Mouse (Mus musculus) splenic B cell, adult 2 months (primary cell): ENCODE results near the gene Dtymk.

Source experiments
- DNase-seq: peaks from one replicate; pipeline ENCODE4 v3.0.0-alpha.2; 2011; ENCODE audit warnings: low read depth, low spot score
- H3K27me3 ChIP-seq: 2 replicates; pipeline ENCODE4 v1.6.1; 2012; ENCODE audit warnings: mild to moderate bottlenecking, low read length, moderate library complexity, mixed read lengths; ENCODE audit not compliant: control insufficient read depth, poor library complexity, insufficient read depth, severe bottlenecking
- H3K36me3 ChIP-seq: 2 replicates; pipeline ENCODE4 v1.6.1; 2012; ENCODE audit warnings: mild to moderate bottlenecking, low read length, moderate library complexity, mixed read lengths; ENCODE audit not compliant: control insufficient read depth, poor library complexity, insufficient read depth, severe bottlenecking

Gene Dtymk

DNA sequence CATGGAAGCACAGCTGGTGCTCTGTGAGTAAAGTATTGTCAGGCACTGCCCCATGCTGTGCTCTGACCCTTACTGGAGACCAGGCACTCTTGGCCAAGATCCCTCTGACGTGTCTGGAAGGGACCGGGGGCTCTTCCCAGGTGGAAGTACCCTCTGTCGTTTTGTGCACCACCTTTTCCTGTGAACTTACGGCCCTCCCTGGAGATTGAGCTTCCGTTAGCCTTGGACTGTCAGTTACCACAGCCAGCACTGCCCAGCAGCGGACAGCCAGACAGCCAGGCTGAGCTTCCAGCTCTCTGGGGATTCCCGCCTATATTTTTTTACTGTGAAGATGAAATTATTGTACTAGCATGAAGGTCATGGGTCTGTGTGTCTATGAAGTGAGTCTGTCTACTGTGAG is 17.0 kb upstream of the Dtymk start:
- DNase-seq = no peak
- Histone ChIP-seq H3K27me3 (no peaks in the 10 kb centered on the region), H3K36me3 (peaks cover 10% of the 10 kb centered on the region; the same call in 1 of the 2 replicates)

DNA sequence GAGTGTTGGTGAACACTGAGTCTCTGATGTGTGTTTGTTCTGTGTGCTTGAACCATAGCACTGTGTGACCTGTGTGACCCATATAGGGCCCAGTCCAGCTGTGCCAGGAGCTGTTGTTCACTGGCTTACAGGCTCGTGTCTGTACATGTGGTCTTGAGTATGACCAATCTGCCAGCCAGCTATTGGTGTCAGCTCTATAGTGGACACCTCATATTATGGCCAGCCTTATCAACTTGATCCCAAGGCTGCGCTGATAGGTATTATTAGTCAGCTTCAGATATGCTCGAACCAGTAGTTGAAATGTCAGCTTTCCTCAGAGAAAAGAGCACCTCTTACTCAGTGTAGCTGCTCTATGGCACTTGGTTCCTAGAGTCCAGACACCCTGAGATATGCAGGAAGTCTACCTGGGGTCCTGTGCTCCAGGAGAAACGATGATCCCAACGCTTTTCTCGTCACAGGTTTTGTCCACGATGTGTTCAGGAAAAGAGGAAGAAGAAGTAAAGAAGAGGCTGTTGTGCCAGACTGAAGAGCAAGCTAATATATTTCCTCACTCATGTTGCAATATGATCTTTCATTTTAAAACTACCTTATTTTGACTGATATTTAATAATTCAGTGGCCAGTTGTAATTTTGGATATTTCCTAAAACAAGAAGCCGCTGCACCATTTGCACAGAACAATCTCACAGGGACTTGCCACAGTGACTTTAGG is 16.2 kb upstream of the Dtymk start:
- no peaks in the 10 kb centered on the region for H3K27me3 ChIP-seq
- no peak for DNase-seq
- H3K36me3 ChIP-seq = peaks cover 12% of the 10 kb centered on the region

DNA sequence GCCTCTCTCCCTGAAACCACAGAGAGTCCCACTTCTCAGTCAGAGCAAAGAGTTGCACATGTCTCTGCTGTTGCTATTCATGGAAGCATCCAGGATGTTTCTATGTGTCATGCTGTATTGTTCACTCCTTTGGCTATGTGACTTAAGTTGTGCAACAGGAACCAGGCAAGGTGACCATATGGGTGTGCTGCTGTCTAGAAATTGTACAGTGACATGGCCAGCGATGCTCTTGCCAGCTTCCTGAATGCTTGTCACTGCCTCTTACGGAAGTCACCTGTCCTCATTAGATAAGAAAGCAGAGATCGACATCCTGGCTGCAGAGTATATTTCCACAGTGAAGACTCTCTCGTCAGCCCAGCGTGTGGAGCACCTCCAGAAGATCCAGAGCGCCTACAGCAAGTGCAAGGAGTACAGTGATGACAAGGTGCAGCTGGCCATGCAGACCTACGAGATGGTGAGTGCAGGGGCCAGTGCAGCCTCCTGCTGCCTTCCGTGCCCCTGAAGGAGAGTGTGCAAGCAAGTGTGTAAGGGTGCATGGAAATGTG is 9.8 kb upstream of the Dtymk start:
- DNase-seq = no peak
- Histone ChIP-seq H3K36me3 (peaks cover 19% of the 10 kb centered on the region), H3K27me3 (no peaks in the 10 kb centered on the region)

DNA sequence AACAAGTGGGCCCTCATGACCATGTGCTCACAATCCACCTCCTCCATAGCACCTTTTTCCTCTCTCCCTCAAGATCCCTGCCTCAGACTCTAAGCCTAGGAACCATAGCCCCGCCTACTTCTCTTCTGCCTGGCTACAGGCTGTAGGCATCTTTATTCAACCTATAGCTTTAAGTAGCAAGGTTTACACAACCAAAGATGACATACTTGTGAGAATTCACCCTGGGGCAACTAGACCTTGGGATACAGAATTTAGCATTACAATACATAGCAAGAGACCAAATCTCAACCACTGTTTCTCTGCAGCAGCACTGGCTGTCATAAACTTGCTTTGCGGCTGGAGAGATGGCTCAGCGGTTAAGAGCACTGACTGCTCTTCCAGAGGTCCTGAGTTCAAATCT is 8.3 kb upstream of the Dtymk start:
- peaks cover 18% of the 10 kb centered on the region for H3K36me3 ChIP-seq
- no peak for DNase-seq
- H3K27me3 ChIP-seq = no peaks in the 10 kb centered on the region

DNA sequence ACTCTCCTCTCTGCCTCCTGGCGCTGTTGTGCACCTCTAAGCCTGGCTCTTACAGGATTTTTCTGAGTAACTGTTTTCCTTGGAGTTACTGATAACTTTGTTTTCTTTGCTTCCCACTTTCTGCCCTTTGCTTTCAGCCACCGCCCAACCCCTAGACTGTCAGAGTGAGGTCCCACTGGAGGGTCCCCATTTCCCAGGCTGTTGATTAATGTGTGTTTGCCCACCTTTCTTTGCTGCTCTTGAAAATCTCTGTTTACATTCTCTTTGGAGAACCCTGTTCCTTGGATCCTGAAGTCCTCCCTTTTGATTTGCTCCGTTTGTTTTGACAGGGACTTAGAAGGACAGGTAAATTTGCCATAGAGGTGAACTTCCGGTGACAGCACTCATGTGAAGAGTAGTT is 7.1 kb upstream of the Dtymk start:
- Histone ChIP-seq H3K27me3 (no peaks in the 10 kb centered on the region), H3K36me3 (peaks cover 15% of the 10 kb centered on the region)
- no peak for DNase-seq

DNA sequence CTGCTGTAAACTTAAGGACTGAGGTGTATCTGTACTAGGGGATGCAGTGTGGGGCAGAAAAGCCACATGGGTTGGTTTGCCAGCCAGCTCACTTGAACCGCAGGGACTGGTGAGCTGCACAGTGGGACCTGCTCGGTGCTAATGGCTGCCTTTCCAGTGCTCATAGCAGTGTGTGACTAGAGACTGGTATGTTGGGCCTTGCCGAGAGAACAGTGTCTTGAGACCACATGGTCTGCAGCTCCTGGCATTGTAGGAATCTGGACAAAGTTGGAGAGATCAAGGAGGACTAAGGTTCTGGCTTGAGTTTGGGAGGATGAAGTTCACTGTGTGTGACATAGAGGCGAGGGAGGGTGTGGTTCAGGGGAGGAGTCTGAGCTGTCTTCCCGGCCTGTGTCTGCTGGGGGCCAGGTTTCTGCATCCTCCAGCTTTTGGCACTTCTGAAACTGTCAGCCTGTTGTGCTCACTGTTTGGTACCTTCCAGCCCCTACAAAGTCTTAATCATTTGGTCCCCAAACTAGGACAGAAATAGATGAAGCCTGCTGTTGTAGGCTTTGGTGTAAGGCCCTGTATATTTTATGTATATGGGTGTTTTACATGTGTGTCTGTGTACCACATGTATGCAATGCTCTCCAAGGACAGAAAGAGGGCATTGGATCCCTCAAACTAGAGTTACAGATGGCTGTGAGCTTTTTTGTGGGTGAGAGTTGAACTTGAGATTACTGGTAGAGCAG is 3.7 kb upstream of the Dtymk start:
- Histone ChIP-seq H3K36me3 (peaks cover 11% of the 10 kb centered on the region), H3K27me3 (no peaks in the 10 kb centered on the region)
- DNase-seq = peak; percentile 6

DNA sequence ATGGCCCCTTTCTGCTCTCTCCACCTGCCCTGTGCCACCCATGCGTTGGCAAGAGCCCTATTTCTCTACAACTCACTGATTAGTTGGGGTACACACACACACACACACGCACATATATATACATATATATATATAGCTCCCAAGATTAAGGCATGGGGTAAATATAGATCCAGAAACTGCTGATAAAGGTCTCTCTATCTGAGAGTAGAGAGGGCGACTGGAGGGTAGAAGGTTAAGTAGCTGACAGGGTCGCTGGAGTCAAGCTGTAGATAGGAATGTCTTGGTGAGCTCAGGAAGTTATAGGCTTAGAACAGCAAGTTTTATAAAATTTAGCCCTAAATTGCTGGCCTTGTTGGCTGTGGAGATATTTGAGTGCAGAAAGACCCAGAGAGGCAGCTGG is 3.1 kb upstream of the Dtymk start:
- Histone ChIP-seq H3K36me3 (peaks cover 11% of the 10 kb centered on the region), H3K27me3 (no peaks in the 10 kb centered on the region)
- DNase-seq = no peak

DNA sequence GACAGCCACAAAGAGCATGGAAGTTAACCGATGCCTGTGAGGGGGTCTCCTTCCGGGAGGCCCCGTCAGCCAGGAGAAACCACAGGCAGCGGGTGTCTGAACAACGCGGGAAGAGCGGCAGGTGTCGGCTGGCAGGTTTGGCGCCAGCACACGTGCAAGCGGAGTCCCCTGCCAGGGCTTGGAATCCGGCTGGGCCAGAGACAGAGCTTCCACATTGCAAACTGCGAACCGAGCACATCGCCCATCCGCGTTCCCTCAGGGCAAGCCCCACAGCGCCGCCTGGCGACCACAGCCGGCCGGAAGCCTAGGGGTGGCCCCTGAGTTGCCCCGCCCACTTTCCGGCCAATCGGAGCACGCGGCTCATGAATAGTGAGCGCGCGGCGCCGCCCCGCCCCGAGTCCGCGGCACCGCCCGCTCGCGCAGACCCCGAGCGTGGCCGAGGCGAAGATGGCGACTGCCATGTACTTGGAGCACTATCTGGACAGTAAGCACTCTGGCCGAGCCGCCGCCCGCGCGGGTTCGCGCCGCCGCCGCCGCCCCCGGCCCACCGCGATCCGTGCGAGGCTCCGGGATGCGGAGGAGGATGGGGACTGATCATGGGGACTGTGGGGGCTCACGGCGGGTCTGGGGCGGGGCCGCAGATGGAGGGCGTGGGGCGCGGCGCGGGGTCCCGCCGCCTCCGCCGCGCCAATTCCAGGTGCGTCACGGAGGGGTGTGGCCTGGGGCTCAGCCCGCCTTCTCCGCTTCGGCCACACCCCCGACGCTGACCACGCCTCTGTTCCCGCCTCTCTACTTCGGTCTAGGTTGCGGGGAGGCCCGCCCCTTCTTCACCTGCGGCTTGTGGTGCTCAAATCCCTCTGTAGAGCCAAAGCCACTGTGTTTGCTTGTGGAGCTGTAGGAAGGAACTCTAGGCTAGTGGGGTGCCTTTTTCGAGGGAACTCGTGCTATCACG is 2.1 kb upstream of the Dtymk start, which contains the start of gene Ing5:
TSS of gene Ing5 (plus strand) at position 410 of the 952 bp plus-strand sequence.
- Histone ChIP-seq H3K27me3 (no peaks in the 10 kb centered on the region), H3K36me3 (peaks cover 9% of the 10 kb centered on the region)
- peak; percentile 99 for DNase-seq

DNA sequence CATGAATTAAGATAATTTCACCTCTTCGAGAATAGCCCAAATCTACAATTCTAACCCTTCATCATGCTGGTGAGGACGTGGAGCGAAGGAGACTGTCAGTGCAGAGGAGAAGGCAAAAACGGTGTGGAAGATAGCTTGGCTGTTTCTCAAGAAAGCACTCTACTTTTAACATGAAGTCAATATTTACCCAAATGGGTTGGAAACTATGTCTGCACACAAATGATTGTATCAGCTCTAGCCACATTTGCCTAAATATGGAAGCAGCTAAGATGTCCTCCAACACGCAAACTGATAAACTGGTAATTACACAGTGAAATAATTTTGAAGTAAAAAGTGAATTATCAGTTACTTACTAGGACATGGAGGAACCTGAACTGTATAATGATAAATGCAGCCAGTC is 1.0 kb upstream of the Dtymk start:
- no peaks in the 10 kb centered on the region for H3K27me3 ChIP-seq
- H3K36me3 ChIP-seq = peaks cover 5% of the 10 kb centered on the region
- DNase-seq = no peak

DNA sequence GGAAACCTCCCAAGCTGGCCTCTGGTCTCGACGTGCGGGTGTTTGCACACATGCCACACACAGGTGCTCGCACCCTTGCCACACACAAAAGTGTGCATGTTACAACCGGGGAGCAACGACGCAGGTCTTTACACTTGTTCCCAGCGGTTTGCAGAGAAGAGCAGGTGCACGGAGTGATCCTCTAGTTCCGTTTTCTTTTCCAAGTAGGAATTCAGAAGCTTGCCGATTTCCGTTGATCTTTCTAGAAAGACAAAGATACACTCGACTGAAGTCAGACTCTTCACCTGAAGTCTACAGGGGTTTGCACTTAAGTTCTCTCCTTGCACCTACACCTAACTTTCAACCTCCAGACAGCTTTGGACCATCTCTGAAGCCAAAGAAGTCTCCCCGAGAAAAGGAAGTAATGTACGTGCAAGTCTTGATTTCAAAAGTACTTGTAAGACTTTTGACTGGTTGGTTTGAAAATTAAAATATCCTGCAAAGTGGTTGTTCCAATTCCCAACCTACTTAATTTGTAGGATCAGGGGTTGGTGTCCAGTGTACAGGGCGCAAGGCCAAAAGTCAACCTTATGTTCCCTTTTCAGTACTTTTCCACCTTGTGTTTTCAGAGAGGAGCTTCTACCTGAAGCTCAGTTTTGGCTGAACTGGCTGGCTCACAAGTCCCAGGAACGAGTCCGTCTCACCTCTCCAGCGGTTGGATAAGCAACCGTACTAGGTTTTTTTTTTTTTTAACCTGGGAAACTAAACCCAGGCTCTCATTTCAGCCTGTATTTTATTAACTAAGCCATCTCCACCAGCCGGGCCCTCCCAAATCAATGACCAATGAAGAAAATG is 847 bp downstream of the Dtymk start:
- DNase-seq = no peak
- peaks cover 7% of the 10 kb centered on the region for H3K36me3 ChIP-seq
- H3K27me3 ChIP-seq = no peaks in the 10 kb centered on the region

DNA sequence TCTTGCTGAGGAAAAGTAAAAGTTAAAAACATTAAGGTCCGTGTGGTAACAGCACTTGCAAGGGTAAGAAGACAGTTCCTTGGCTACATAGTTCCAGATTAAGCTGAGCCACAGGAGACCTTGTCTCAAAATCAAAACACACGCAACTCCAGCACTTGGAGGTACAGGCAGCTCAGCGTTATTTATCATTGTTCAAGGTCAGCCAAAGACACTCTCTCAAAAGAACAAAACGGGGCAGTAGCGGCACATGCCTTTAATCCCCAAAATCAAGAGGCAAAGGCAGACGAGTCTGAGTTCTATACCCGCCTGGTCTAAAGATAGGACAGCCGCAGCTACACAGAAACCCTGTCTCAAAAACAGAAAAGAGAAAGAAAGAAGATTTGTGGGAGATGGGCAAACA is 5.8 kb downstream of the Dtymk start:
- no peak for DNase-seq
- peaks cover 24% of the 10 kb centered on the region for H3K36me3 ChIP-seq
- no peaks in the 10 kb centered on the region for H3K27me3 ChIP-seq

DNA sequence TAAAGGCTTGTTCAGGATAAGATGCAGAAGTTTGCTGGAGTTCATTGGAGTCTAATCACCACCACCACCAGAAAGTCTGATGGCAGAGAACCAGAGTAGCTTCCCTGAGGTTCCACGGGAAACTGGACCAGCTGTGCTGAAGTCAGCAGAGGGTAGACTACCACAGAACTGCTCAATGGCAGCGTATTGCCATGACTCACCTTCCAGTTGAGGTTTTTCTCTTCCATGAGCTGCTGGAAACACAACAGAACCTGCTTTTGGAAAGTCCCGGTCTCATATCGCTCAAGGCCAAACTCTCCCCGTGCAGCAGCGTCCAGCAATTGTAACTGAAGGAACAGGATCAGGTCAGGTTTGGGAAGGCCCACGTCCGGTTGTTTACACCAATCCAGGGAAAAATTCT is 7.2 kb downstream of the Dtymk start:
- Histone ChIP-seq H3K36me3 (peaks cover 25% of the 10 kb centered on the region), H3K27me3 (no peaks in the 10 kb centered on the region)

DNA sequence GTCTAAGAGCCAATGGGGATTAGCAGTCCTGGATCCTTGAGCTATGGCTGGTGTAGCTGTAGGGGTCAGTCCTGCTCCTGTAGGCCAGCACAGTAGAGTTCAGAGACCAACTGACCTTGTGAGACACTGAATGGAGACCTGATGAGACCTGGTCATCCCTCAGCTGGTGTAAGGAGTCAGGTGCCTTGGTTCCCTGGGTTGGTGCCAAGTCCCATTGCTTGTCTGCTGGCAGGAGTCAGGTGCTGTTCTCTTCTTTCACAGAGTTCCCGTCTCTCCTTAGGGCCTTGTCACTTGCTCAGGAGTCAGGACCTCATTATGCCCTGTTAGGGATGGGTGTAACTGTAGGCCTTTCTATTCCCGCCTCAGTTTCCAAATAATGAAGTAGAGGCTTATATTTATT is 14.8 kb downstream of the Dtymk start:
- Histone ChIP-seq H3K27me3 (no peaks in the 10 kb centered on the region), H3K36me3 (peaks cover 22% of the 10 kb centered on the region)
- DNase-seq = no peak

More for the DNA sequence above, 7.2 kb downstream of the Dtymk start:
- no peak for DNase-seq

DNA sequence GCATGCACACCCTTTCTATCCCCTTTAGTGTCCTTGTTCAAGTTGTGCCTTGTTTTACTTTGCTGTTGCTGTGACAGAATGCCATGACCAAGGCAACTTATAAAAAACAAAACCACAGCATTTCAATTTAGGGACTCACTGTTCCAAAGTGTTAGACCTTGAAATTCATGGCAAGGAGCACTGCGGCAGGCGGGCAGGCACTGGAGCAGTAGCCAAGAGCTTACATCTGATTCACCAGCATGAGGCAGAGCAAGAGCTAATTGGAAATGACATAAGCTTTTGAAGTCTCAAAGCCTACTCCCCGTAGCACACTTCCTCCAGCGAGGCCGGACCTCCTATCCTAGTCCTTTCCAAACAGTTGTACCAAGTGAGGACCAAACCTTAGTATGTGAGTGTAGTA is 25.0 kb downstream of the Dtymk start:
- H3K27me3 ChIP-seq = no peaks in the 10 kb centered on the region
- DNase-seq = no peak

More for the DNA sequence above, 25.0 kb downstream of the Dtymk start:
- H3K36me3 ChIP-seq = peaks cover 7% of the 10 kb centered on the region
